Mouse (Mus musculus) midbrain, embryonic 10.5 days (tissue): ENCODE results near the gene Vwa2. TPM values are rescaled to one million over a fixed set of nuclear protein-coding genes. Genes with fewer than 3 reads are reported as not detected.
A peak's percentile ranks its signal among the peaks of the same experiment; 100 is the strongest.

ENCODE experiments used
- DNase-seq: peaks from one replicate; pipeline ENCODE4 v3.0.0-alpha.2; 2017; ENCODE audit warnings: low spot score
- H3K27ac ChIP-seq: fragments of 300-500 bp; sonication (generic); replicated peaks from 2 replicates; pipeline ENCODE4 v1.5.1; 2016; ENCODE audit warnings: mild to moderate bottlenecking
- H3K27me3 ChIP-seq: fragments of 300-500 bp; sonication (generic); 2 replicates; pipeline ENCODE4 v1.6.1; 2016; ENCODE audit warnings: low read depth, mild to moderate bottlenecking; ENCODE audit not compliant: poor library complexity, severe bottlenecking
- H3K36me3 ChIP-seq: fragments of 300-500 bp; sonication (generic); 2 replicates; pipeline ENCODE4 v1.6.1; 2016; ENCODE audit warnings: mild to moderate bottlenecking, moderate library complexity
- H3K4me1 ChIP-seq: fragments of 300-500 bp; sonication (generic); 2 replicates; pipeline ENCODE4 v1.6.1; 2016
- H3K4me3 ChIP-seq: fragments of 300-500 bp; sonication (generic); 2 replicates; pipeline ENCODE4 v1.5.1; 2016; ENCODE audit warnings: mild to moderate bottlenecking, moderate library complexity
- H3K9me3 ChIP-seq: fragments of 300-500 bp; sonication (generic); replicated peaks from 2 replicates; pipeline ENCODE4 v1.6.1; 2016; ENCODE audit warnings: mild to moderate bottlenecking
- WGBS: fragments of 180-500 bp; shearing (Covaris S2); methylation state at CpG from one replicate; pipeline ENCODE4 v1.1.7; 2016; 5-methylcytosine and 5-hydroxymethylcytosine counted together
- polyA plus RNA-seq: library from polyadenylated mRNA; unstranded; fragments of >200 nt; fragmentation: Nextera tagmentation; extraction: Ambion mirVana; gene quantifications from 2 replicates; pipeline ENCODE4 v1.2.1, GENCODE M21; 2016

Vwa2 gene
- polyA plus RNA-seq, 1 experiment from 2014 or later = 0.52 TPM

GRCm38 (mm10) chr19:56914658-56915057 lies 40.6 kb downstream of the Vwa2 start:
- WGBS = 94% methylated on average over 3 of the region's 3 CpGs
- DNase-seq = no peak
- 0 out of 2 replicates have a peak, but pooled peaks cover 2% of the 10 kb centered on the region for H3K36me3 ChIP-seq
- H3K9me3 ChIP-seq = no peaks in the 10 kb centered on the region
- peaks cover 6% of the 10 kb centered on the region for H3K4me1 ChIP-seq
- H3K27ac ChIP-seq = no peak overlapping the region
- no peak overlapping the region for H3K4me3 ChIP-seq
- H3K27me3 ChIP-seq = no peaks in the 10 kb centered on the region

DNA sequence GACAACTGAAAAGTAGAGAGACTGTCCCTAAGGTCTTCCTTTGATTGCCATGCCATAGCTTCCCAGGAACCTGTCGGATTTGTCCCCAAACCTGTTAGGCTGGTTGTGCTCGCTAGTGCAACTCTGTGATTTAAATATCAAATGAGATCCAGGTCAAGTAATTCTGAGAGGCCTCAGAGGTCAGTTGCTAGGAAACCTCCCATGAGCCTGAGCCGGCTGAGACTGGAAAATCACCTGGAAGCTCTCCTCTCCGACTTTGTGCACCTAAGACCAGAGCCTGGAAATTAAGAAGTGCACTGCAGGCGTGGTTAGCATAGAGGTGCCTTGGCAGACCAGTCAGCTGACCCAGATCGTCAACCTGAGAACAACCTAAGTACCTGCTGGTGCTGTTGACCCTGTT lies 41.0 kb downstream of the Vwa2 start:
- Histone ChIP-seq H3K4me3 (no peak overlapping the region), H3K27me3 (no peaks in the 10 kb centered on the region), H3K9me3 (no peaks in the 10 kb centered on the region), H3K36me3 (0 out of 2 replicates have a peak, but pooled peaks cover 2% of the 10 kb centered on the region), H3K27ac (no peak overlapping the region), H3K4me1 (peaks cover 6% of the 10 kb centered on the region)
- 51% methylated on average over 6 of the region's 6 CpGs for WGBS
- no peak for DNase-seq

- H3K27me3 ChIP-seq = no peaks in the 10 kb centered on the region
- H3K9me3 ChIP-seq = no peaks in the 10 kb centered on the region
- H3K27ac ChIP-seq = no peak overlapping the region
- DNase-seq = peak; percentile 86
- no peaks in the 10 kb centered on the region for H3K36me3 ChIP-seq
- 31% methylated on average over 7 of the region's 7 CpGs for whole genome bisulfite sequencing
- no peak overlapping the region for H3K4me3 ChIP-seq
- H3K4me1 ChIP-seq = peaks cover 6% of the 10 kb centered on the region; the same call in 1 of the 2 replicates
Measured at GRCm38 (mm10) chr19:56919628-56920027, 45.6 kb downstream of the Vwa2 start.

DNA sequence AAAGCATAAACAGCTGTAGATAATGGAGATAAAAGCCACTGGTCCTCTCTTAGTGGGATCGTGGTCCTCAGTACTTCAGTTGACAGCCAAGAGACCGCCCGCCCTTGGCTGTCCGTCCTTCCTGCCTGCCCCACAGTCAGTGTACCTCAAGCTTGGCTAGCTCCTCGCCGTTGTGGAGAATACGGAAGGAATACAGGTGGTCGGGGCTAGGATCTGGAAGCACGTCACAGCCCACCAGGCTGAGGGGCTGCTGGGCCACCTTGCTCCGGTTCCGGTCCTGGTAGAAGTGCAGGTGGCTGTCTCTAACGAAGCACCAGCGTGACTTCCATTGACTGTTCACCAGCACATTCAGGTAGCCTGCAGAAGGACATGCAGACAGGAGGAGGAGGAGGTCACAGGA lies 46.2 kb downstream of the Vwa2 start:
- 88% methylated on average over 13 of the region's 13 CpGs for WGBS
- Histone ChIP-seq H3K9me3 (no peaks in the 10 kb centered on the region), H3K27ac (no peak overlapping the region), H3K4me1 (peaks cover 6% of the 10 kb centered on the region; the same call in 1 of the 2 replicates), H3K36me3 (no peaks in the 10 kb centered on the region), H3K27me3 (no peaks in the 10 kb centered on the region), H3K4me3 (no peak overlapping the region)
- no peak for DNase-seq

GRCm38 (mm10) chr19:56921744-56922143 lies 47.7 kb downstream of the Vwa2 start:
- no peak for DNase-seq
- WGBS = 75% methylated on average over 5 of the region's 5 CpGs
- Histone ChIP-seq H3K9me3 (no peaks in the 10 kb centered on the region), H3K4me3 (no peak overlapping the region), H3K27ac (no peak overlapping the region), H3K27me3 (no peaks in the 10 kb centered on the region), H3K4me1 (peaks cover 6% of the 10 kb centered on the region; the same call in 1 of the 2 replicates), H3K36me3 (no peaks in the 10 kb centered on the region)

DNA sequence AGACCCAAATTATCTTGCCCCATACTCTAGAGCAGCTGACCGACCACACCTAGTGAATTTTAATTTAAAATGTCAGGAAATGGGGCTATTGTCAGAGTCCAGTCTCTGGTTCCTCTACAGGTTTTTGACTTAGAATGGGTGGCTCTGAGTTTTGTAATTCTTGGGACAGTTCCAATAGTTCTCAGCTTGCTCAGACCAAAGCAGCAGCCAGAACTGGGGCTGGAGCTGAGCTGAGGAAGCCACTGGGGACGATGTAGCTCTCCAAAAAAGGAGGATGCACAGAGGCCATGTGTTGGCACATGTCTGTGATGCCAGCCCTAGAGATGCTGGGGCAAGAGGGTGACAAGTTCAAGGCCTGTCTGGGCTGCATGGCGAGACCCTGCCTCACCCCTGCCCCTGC lies 55.3 kb downstream of the Vwa2 start:
- Histone ChIP-seq H3K36me3 (no peaks in the 10 kb centered on the region), H3K4me1 (no peaks in the 10 kb centered on the region), H3K27ac (no peak overlapping the region), H3K27me3 (no peaks in the 10 kb centered on the region), H3K4me3 (no peak overlapping the region), H3K9me3 (no peaks in the 10 kb centered on the region)
- DNase-seq = no peak
- 80% methylated on average over 3 of the region's 3 CpGs for WGBS

- no peaks in the 10 kb centered on the region for H3K4me1 ChIP-seq
- DNase-seq = no peak
- no peaks in the 10 kb centered on the region for H3K36me3 ChIP-seq
- H3K4me3 ChIP-seq = no peak overlapping the region
- no peak overlapping the region for H3K27ac ChIP-seq
- WGBS = 81% methylated on average over 9 of the region's 9 CpGs
- H3K27me3 ChIP-seq = no peaks in the 10 kb centered on the region
- no peaks in the 10 kb centered on the region for H3K9me3 ChIP-seq
Measured at GRCm38 (mm10) chr19:56930029-56930428, 56.0 kb downstream of the Vwa2 start.

DNA sequence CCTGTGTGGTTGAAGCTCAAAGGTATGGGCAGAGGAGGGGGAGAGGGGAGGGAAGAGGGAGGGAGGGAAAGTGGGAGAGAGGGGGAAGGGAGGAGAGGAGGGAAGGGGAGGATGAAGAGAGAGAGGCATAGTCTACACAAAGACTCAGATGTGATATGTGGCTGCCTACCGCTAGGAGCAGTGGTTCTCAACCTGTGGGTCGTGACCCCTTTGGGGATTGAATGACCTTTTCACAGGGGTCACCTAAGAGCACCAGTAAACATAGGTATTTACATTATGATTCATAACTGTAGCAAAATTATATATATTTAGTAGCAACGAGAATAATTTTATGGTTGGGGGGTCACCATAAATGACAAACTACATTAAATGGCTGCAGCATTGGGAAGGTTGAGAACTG lies 59.8 kb downstream of the Vwa2 start:
- H3K36me3 ChIP-seq = no peaks in the 10 kb centered on the region
- 86% methylated on average over 3 of the region's 3 CpGs for WGBS

DNA sequence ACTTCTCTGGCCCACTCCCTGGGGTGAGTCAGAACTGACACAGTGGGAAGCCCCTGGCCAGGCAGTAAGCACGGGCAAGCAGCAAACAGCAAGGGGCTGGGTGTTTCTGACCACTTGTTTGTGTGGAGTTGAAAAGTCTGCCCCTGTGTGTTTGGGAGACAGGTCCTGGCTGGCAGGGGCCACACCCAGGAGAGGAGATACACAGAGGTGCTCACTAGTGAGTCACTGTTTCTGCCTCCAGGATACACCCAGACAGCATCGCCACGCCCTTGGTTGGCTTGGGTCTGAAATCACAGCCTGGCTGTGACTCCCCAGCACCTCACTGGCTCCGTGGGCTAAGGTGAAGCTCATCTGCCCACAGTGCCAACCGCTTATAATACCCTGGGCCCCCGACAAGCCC lies 61.1 kb downstream of the Vwa2 start:
- H3K27ac ChIP-seq = no peak overlapping the region

More for the DNA sequence above, 59.8 kb downstream of the Vwa2 start:
- peaks cover 3% of the 10 kb centered on the region; the same call in 1 of the 2 replicates for H3K4me1 ChIP-seq
- H3K27ac ChIP-seq = no peak overlapping the region
- no peaks in the 10 kb centered on the region for H3K9me3 ChIP-seq
- no peak for DNase-seq
- no peak overlapping the region for H3K4me3 ChIP-seq
- H3K27me3 ChIP-seq = no peaks in the 10 kb centered on the region

DNA sequence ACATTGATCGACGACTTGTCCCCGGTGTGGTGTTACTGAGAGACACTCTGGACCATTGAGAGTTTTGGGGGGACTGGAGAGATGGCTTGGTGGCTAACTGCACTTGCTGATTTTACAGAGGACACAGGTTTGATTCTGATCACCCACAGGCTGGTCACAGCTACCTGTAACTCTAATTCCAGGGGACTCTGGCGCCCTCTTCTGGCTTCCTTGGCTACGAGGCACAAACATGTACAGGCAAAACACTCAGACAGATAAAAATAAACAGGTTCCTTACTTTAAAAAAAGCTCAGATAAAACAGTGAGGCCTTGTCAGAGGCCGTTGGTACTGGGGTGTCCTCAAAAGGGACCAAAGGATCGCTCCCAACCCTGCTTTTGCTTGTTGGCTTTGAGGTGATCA lies 61.7 kb downstream of the Vwa2 start:
- 86% methylated on average over 7 of the region's 7 CpGs for WGBS
- H3K9me3 ChIP-seq = no peaks in the 10 kb centered on the region
- no peak for DNase-seq

More for the DNA sequence above, 61.1 kb downstream of the Vwa2 start:
- Histone ChIP-seq H3K36me3 (no peaks in the 10 kb centered on the region), H3K4me3 (no peak overlapping the region), H3K27me3 (no peaks in the 10 kb centered on the region), H3K9me3 (no peaks in the 10 kb centered on the region), H3K4me1 (peaks cover 11% of the 10 kb centered on the region)
- 85% methylated on average over 6 of the region's 6 CpGs for WGBS
- no peak for DNase-seq

DNA sequence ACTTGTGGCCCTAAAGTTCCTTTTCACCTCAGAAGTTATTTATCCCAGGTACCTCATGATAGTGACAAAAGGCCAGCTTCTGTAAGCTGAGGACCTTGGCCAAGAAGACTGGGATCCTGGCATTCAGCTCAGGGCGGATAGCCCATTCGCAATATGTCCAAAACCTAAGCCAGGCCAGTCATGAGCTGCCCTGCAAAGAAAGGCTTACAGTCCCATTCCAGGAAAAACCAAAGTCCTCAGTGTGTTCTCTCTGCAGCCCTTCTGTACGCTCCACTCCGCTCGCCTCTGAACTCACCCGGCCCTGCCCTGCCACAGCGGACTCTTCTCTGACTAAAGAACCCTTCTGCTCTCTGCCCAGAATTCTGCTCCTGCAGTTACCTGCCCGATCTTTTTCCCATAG lies 62.2 kb downstream of the Vwa2 start:
- Histone ChIP-seq H3K36me3 (no peaks in the 10 kb centered on the region), H3K27me3 (no peaks in the 10 kb centered on the region), H3K4me3 (no peak overlapping the region), H3K9me3 (no peaks in the 10 kb centered on the region), H3K27ac (no peak overlapping the region), H3K4me1 (peaks cover 15% of the 10 kb centered on the region)
- no peak for DNase-seq
- 94% methylated on average over 8 of the region's 8 CpGs for WGBS

More for the DNA sequence above, 61.7 kb downstream of the Vwa2 start:
- Histone ChIP-seq H3K4me1 (peaks cover 15% of the 10 kb centered on the region), H3K27me3 (no peaks in the 10 kb centered on the region), H3K4me3 (no peak overlapping the region), H3K36me3 (no peaks in the 10 kb centered on the region), H3K27ac (no peak overlapping the region)

- H3K36me3 ChIP-seq = no peaks in the 10 kb centered on the region
- H3K27me3 ChIP-seq = no peaks in the 10 kb centered on the region
- no peak overlapping the region for H3K4me3 ChIP-seq
- 90% methylated on average over 5 of the region's 5 CpGs for WGBS
- H3K9me3 ChIP-seq = no peaks in the 10 kb centered on the region
- peaks cover 15% of the 10 kb centered on the region for H3K4me1 ChIP-seq
- 0 out of 2 replicates have a peak overlapping the region, but pooled peaks have one; percentile 13 for H3K27ac ChIP-seq
- DNase-seq = no peak
Measured at GRCm38 (mm10) chr19:56937911-56938310, 63.9 kb downstream of the Vwa2 start.

- H3K27me3 ChIP-seq = no peaks in the 10 kb centered on the region
- DNase-seq = peak; percentile 57
- peaks cover 15% of the 10 kb centered on the region for H3K4me1 ChIP-seq
- 78% methylated on average over 9 of the region's 9 CpGs for WGBS
- H3K36me3 ChIP-seq = no peaks in the 10 kb centered on the region
- peak overlapping the region; percentile 70 for H3K27ac ChIP-seq
- H3K4me3 ChIP-seq = no peak overlapping the region
- 0 out of 2 replicates have a peak, but pooled peaks cover 3% of the 10 kb centered on the region for H3K9me3 ChIP-seq
Measured at GRCm38 (mm10) chr19:56939826-56940225, 65.8 kb downstream of the Vwa2 start.

- 94% methylated on average over 11 of the region's 11 CpGs for WGBS
- 0 out of 2 replicates have a peak, but pooled peaks cover 3% of the 10 kb centered on the region for H3K9me3 ChIP-seq
- peak overlapping the region; percentile 70 for H3K27ac ChIP-seq
Measured at GRCm38 (mm10) chr19:56940507-56940906, 66.5 kb downstream of the Vwa2 start.

More at GRCm38 (mm10) chr19:56940507-56940906, 66.5 kb downstream of the Vwa2 start:
- Histone ChIP-seq H3K27me3 (no peaks in the 10 kb centered on the region), H3K4me1 (peaks cover 16% of the 10 kb centered on the region), H3K4me3 (no peak overlapping the region), H3K36me3 (no peaks in the 10 kb centered on the region)
- no peak for DNase-seq
